Mouse (Mus musculus): Measurements from ENCODE around the gene Bptf. TPM values are rescaled to one million over a fixed set of nuclear protein-coding genes. Genes with fewer than 3 reads are reported as not detected.
"Not testable (repeated sequence)": the region's sequence is repeated elsewhere in the genome, so short reads cannot be mapped to it uniquely, and the experiment has no call there.

Bptf gene
- polyA plus RNA-seq, 1 experiment from 2014 or later: 22.9 TPM

DNA sequence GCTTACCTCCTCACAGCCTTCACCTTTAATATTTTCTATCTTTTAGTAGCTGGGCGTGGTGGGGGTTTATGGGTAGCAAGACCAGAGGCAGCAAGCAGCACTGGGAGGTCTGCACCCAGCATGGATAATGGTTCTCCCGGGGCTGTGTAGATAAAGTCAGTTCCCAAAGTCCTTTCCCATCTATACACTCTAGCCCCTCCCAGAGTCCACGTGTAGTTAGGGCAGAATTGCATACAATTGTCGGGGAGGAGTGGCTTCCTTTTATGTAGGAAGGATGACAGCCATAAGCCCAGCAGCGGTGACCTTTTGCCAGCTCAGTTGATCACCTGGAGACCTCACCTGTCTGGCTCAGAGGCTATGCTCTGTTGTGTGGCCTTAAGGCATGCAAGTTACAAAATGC is 21.7 kb upstream of the Bptf start:
- H3K9ac ChIP-seq (ENCODE audit: low read depth, low read length): no peak overlapping the region
- no peaks in the 10 kb centered on the region for H3K36me3 ChIP-seq (ENCODE audit: insufficient read depth, low read length)
- H3K27ac ChIP-seq: no peak overlapping the region
- no peak overlapping the region for H3K4me2 ChIP-seq (ENCODE audit: low read length)
- TF ChIP-seq CTCF (IDR thresholded peaks at IDR 0.05; ENCODE audit: low read depth): no peak
- WGBS: 81% methylated on average over 5 of the region's 5 CpGs
- no peaks in the 10 kb centered on the region for H3K27me3 ChIP-seq (ENCODE audit: insufficient read depth, low read length)
- DNase-seq (ENCODE audit: low spot score) (no peak), ATAC-seq (replicated peaks; ENCODE audit: low FRiP score, low read depth) (no peak)
- no peaks in the 10 kb centered on the region for H3K4me1 ChIP-seq (replicated peaks; ENCODE audit: insufficient read depth, low read length)
- H3K9me3 ChIP-seq (replicated peaks; ENCODE audit: low read length): no peaks in the 10 kb centered on the region
- no peak overlapping the region for H3K4me3 ChIP-seq (replicated peaks; ENCODE audit: low read depth, low read length)

DNA sequence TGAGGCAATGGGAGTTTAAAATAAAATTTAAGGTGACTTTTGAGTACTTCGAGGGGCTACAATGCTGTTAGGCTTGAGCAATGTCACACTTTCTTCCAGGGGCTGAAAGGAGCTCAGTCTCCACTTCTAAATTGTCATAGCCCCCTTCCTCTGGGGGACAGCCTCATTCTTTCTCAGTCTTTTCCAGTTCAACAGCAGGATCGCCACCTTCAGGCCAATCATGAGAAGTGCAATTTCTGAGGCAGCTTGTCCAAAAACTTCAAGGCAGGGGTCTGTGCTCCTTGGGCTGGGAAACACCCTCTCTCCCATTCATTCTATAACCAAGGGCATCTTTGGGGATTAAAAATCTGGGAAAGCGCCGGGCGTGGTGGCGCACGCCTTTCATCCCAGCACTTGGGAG is 19.9 kb upstream of the Bptf start:
- WGBS: 80% methylated on average over 7 of the region's 7 CpGs
- ATAC-seq (replicated peaks; ENCODE audit: low FRiP score, low read depth) (no peak), DNase-seq (ENCODE audit: low spot score) (peak; percentile 37)

GRCm38 (mm10) chr11:107143956-107144355 is 12.0 kb upstream of the Bptf start:
- not testable (repeated sequence) for H3K27me3 ChIP-seq (ENCODE audit: insufficient read depth, low read length); H3K9ac ChIP-seq (ENCODE audit: low read depth, low read length); H3K4me3 ChIP-seq (replicated peaks; ENCODE audit: low read depth, low read length); H3K9me3 ChIP-seq (replicated peaks; ENCODE audit: low read length); H3K27ac ChIP-seq; H3K36me3 ChIP-seq (ENCODE audit: insufficient read depth, low read length); H3K4me2 ChIP-seq (ENCODE audit: low read length); H3K4me1 ChIP-seq (replicated peaks; ENCODE audit: insufficient read depth, low read length); ATAC-seq (replicated peaks; ENCODE audit: low FRiP score, low read depth); DNase-seq (ENCODE audit: low spot score)
- 93% methylated on average over 11 of the region's 11 CpGs for WGBS

More for the DNA sequence above, 19.9 kb upstream of the Bptf start:
- Histone ChIP-seq H3K36me3 (ENCODE audit: insufficient read depth, low read length) (no peaks in the 10 kb centered on the region), H3K4me1 (replicated peaks; ENCODE audit: insufficient read depth, low read length) (no peaks in the 10 kb centered on the region), H3K27ac (no peak overlapping the region), H3K9me3 (replicated peaks; ENCODE audit: low read length) (no peaks in the 10 kb centered on the region), H3K27me3 (ENCODE audit: insufficient read depth, low read length) (no peaks in the 10 kb centered on the region), H3K9ac (ENCODE audit: low read depth, low read length) (no peak overlapping the region), H3K4me3 (replicated peaks; ENCODE audit: low read depth, low read length) (no peak overlapping the region), H3K4me2 (ENCODE audit: low read length) (no peak overlapping the region)
- peak; percentile 61 for TF ChIP-seq CTCF (IDR thresholded peaks at IDR 0.05; ENCODE audit: low read depth)

DNA sequence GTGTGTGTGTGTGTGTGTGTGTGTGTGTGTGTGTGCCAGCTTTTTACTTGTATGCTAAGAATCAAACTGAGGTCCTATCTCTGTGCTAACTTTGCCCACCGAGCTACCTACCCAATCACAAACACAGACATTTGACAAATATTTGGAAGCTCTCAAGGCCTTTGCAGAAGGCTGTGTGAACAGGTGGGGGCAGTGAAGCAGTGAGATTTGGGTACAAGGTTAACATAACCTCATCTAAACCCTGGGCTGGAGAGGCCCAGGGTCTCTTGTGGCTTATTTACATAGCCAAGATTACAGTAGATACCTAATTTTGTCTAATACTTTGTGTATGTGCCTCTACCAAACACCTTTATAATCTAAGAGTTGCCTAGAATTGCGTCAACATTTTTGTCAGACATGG is 10.5 kb upstream of the Bptf start:
- Histone ChIP-seq H3K36me3 (ENCODE audit: insufficient read depth, low read length) (no peaks in the 10 kb centered on the region), H3K4me2 (ENCODE audit: low read length) (no peak overlapping the region), H3K9me3 (replicated peaks; ENCODE audit: low read length) (no peaks in the 10 kb centered on the region), H3K4me3 (replicated peaks; ENCODE audit: low read depth, low read length) (no peak overlapping the region), H3K27ac (no peak overlapping the region), H3K9ac (ENCODE audit: low read depth, low read length) (no peak overlapping the region), H3K4me1 (replicated peaks; ENCODE audit: insufficient read depth, low read length) (no peaks in the 10 kb centered on the region), H3K27me3 (ENCODE audit: insufficient read depth, low read length) (no peaks in the 10 kb centered on the region)
- ATAC-seq (replicated peaks; ENCODE audit: low FRiP score, low read depth) (no peak), DNase-seq (ENCODE audit: low spot score) (no peak)
- 92% methylated on average over 2 of the region's 2 CpGs for WGBS
- TF ChIP-seq CTCF (IDR thresholded peaks at IDR 0.05; ENCODE audit: low read depth): no peak

DNA sequence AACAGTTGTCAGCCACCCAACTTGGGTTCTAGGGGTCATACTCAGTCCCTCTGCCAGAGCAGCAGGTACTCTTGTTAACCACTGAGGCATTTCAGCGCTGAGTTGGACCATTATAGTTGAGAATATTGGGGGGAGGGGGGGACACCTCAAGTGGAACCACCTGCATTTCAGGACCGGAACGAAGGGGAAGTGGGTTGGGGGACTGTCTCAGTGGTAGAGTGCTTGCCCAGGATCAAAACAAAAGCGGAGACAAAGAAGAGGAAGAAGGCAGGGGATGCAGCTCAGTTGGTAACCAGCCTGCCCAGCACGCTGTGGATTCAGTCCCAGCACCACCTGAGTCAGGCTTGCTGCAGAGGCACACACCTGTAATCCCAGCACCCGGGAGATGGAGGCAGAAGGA is 8.8 kb upstream of the Bptf start:
- Histone ChIP-seq H3K27me3 (ENCODE audit: insufficient read depth, low read length) (no peaks in the 10 kb centered on the region), H3K4me3 (replicated peaks; ENCODE audit: low read depth, low read length) (no peak overlapping the region), H3K9ac (ENCODE audit: low read depth, low read length) (no peak overlapping the region), H3K4me2 (ENCODE audit: low read length) (no peak overlapping the region), H3K4me1 (replicated peaks; ENCODE audit: insufficient read depth, low read length) (no peaks in the 10 kb centered on the region), H3K9me3 (replicated peaks; ENCODE audit: low read length) (no peaks in the 10 kb centered on the region), H3K36me3 (ENCODE audit: insufficient read depth, low read length) (no peaks in the 10 kb centered on the region), H3K27ac (no peak overlapping the region)
- ATAC-seq (replicated peaks; ENCODE audit: low FRiP score, low read depth) (no peak), DNase-seq (ENCODE audit: low spot score) (no peak)
- no peak for TF ChIP-seq CTCF (IDR thresholded peaks at IDR 0.05; ENCODE audit: low read depth)
- 27% methylated on average over 6 of the region's 6 CpGs for WGBS

- H3K4me2 ChIP-seq (ENCODE audit: low read length): no peak overlapping the region
- no peak overlapping the region for H3K27ac ChIP-seq
- no peak overlapping the region for H3K9ac ChIP-seq (ENCODE audit: low read depth, low read length)
- H3K9me3 ChIP-seq (replicated peaks; ENCODE audit: low read length): no peaks in the 10 kb centered on the region
- TF ChIP-seq CTCF (IDR thresholded peaks at IDR 0.05; ENCODE audit: low read depth): peak; percentile 47
- no peaks in the 10 kb centered on the region for H3K4me1 ChIP-seq (replicated peaks; ENCODE audit: insufficient read depth, low read length)
- no peak overlapping the region for H3K4me3 ChIP-seq (replicated peaks; ENCODE audit: low read depth, low read length)
- H3K27me3 ChIP-seq (ENCODE audit: insufficient read depth, low read length): no peaks in the 10 kb centered on the region
- no peaks in the 10 kb centered on the region for H3K36me3 ChIP-seq (ENCODE audit: insufficient read depth, low read length)
- ATAC-seq (replicated peaks; ENCODE audit: low FRiP score, low read depth) (no peak), DNase-seq (ENCODE audit: low spot score) (no peak)
- 73% methylated on average over 3 of the region's 3 CpGs for WGBS
These were observed 6.7 kb upstream of the Bptf start for GRCm38 (mm10) chr11:107138633-107139032.

- Histone ChIP-seq H3K27me3 (ENCODE audit: insufficient read depth, low read length) (no peaks in the 10 kb centered on the region), H3K27ac (no peak overlapping the region), H3K4me3 (replicated peaks; ENCODE audit: low read depth, low read length) (no peak overlapping the region), H3K9ac (ENCODE audit: low read depth, low read length) (no peak overlapping the region), H3K4me1 (replicated peaks; ENCODE audit: insufficient read depth, low read length) (no peaks in the 10 kb centered on the region), H3K9me3 (replicated peaks; ENCODE audit: low read length) (no peaks in the 10 kb centered on the region), H3K36me3 (ENCODE audit: insufficient read depth, low read length) (no peaks in the 10 kb centered on the region), H3K4me2 (ENCODE audit: low read length) (no peak overlapping the region)
- WGBS: 94% methylated on average over 6 of the region's 6 CpGs
- DNase-seq (ENCODE audit: low spot score): no peak
- no peak for TF ChIP-seq CTCF (IDR thresholded peaks at IDR 0.05; ENCODE audit: low read depth)
- no peak for ATAC-seq (replicated peaks; ENCODE audit: low FRiP score, low read depth)
These were observed 5.7 kb upstream of the Bptf start for GRCm38 (mm10) chr11:107137593-107137992.

DNA sequence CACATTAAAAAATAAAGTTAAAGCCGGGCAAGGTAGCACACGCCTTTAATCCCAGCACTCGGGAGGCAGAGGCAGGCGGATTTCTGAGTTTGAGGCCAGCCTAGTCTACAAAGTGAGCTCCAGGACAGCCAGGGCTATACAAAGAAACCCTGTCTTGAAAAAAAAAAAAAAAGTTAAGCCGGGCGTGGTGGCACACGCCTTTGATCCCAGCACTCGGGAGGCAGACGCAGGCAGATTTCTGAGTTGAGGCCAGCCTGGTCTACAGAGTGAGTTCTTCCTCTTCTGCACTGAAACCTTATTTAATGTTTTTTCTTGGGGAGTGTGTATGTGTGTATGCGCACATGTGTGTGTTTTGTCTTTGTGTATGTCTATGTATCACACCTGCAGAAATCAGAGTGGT is 4.5 kb upstream of the Bptf start:
- H3K4me1 ChIP-seq (replicated peaks; ENCODE audit: insufficient read depth, low read length); DNase-seq (ENCODE audit: low spot score); H3K27me3 ChIP-seq (ENCODE audit: insufficient read depth, low read length); H3K9ac ChIP-seq (ENCODE audit: low read depth, low read length); H3K4me3 ChIP-seq (replicated peaks; ENCODE audit: low read depth, low read length); H3K4me2 ChIP-seq (ENCODE audit: low read length); H3K27ac ChIP-seq; H3K9me3 ChIP-seq (replicated peaks; ENCODE audit: low read length); ATAC-seq (replicated peaks; ENCODE audit: low FRiP score, low read depth); H3K36me3 ChIP-seq (ENCODE audit: insufficient read depth, low read length): not testable (repeated sequence)
- 94% methylated on average over 10 of the region's 10 CpGs for WGBS

All from kidney, postnatal 0 days (tissue).